Mouse (Mus musculus): ENCODE results near the gene Slc34a3.
"Not testable (repeated sequence)": the region's sequence is repeated elsewhere in the genome, so short reads cannot be mapped to it uniquely, and the experiment has no call there.

Slc34a3 gene

DNA sequence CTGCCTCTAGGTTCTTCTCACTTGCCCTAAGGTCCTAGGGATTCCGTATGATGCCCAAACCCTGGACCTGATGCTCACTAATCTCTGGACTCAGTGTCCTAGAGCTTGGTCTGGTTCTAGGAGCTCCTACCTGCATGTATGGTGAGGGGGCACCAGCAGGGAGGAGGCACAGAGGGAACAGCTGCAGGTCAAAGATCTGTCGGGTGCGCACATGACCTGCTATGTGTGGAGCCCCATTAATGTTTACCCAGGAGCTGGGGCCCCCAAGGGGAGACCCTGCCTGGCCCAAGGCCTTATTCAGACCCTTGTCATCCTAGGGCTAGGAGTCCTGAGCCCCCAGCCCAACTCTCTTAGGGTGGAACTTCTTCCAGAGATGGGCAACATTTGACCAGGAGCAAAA lies at the start of gene Slc34a3:
Gene Slc34a3, minus strand, starts transcription at position 315 of the 400 bp plus-strand sequence.
- DNase-seq (ENCODE audit: low read depth), result no peak

- peak; percentile 92 for DNase-seq (ENCODE audit: low read depth)
Observed at GRCm38 (mm10) chr2:25278928-25279882, 45.0 kb upstream of the Slc34a3 start.

DNA sequence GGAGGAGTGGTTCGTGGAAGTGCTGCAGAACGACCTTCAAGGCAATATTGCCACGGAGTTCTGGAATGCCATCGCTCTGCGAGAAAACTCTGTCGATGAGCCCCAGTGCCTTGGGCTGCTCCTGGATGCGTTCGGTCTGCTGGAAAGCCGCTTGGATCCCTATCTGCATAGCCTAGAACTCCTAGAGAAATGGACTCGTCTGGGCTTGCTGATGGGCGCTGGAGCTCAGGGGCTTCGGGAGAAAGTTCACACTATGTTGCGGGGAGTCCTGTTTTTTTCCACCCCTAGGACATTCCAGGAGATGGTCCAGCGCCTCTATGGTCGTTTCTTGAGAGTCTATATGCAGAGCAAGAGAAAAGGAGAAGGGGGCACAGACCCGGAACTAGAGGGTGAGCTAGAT lies 38.8 kb upstream of the Slc34a3 start:
- DNase-seq (ENCODE audit: low read depth), result no peak

DNA sequence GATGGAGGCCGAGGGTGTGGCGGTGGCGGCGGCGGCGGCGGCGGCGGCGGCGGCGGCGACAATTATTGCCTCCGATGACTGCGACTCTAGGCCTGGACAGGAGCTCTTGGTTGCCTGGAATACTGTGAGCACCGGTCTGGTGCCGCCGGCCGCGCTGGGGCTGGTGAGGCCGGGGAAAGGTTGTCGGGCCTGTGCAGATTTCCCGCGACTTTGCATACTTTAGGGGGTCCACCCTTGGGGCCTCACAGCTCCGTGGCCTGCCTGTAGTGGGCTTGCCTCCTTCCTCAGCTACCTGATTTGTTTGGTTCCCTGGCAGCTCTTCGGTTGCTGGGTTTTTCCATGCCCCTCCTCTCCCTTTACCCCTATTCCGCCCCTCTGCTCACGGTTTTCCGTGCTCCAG lies 38.4 kb upstream of the Slc34a3 start:
- DNase-seq (ENCODE audit: low read depth), result no peak

DNA sequence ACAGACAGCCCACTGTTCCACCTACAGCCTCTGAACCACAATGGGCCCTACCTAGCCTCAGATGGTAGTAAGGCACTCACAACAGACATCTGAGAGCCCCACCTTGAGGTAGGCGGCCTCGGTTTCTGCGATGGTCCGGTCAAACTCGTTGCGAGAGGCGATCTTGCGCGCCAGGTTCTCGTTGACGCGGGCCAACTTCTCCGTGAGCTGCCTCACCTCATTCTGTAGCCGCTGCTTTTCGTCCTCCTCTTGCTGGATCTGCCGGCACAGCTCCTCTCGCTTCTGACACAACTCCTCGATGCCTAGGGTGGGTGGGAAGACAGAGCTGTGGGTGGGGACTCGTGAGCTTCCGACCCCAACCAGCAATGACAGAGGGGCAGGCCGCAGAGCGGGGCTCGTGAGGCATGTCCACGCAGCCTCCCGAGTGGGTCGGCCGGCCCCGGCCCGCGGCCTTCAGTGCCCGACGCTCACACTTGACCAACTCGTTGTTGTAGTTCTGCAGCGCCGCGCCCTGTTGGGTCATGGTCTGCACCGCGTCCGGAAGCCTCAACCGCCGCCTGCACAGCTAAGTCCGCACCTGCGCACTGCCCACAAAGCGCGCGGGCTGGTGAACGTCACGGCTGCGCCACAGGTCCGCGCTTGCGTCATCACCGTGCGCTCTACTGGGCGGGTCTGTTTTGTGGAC lies 37.8 kb upstream of the Slc34a3 start, which contains the start of the genes Ssna1 and Anapc2:
Gene Ssna1, minus strand, starts transcription at position 612 of the 685 bp plus-strand sequence.
Gene Anapc2, plus strand, starts transcription at position 652 of the 685 bp plus-strand sequence.
- DNase-seq (ENCODE audit: low read depth), result peak; percentile 98

DNA sequence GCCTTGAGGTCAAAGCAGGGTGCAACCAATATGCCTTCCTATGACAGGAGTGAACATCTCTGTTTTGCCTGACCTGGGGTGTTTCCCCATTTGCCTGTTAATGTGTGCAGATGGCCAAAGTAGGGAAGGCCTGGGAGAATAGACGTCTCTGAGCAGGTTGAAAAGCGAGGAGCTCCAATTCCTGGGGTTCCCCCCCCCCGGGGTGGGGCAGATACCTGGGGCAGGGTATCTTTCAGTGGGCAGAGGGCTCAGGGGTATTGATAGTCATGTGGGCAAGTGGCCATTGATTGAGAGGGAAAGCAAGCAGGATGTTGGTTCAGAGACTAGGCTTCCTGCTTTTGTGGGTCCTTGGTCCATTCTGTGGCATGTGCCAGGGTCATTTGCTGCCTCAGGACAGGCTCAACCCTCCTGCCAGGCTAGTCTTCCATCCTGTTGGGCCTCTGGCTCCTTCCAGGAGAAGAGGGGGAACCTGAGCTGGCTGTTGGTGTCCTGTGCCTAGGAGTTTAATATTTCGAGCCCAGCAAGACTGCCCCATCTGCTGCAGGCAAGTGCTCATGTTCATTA lies 33.7 kb upstream of the Slc34a3 start:
- DNase-seq (ENCODE audit: low read depth), result no peak

- no peak for DNase-seq (ENCODE audit: low read depth)
Observed at GRCm38 (mm10) chr2:25267241-25267640, 33.1 kb upstream of the Slc34a3 start.

DNA sequence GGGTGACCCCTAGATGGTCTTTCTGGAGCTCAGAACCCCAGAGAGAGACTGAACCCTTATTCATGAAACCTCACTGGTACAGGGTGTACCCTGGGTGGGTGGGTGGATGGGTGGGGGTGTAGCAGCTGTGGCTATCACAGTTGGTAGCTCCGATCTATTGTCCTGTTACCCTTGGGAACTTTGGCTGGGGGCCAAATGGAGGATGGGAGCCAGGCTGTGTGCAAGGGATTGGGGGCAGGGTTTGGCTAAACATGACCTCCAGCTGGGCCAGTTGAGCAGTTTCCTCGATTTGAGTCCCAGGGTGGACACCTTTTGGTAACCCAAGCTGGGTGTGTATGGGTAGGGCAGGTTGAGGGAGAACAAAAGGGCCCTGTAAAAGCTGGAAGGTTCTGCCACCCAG lies 32.6 kb upstream of the Slc34a3 start:
- DNase-seq (ENCODE audit: low read depth), result no peak

GRCm38 (mm10) chr2:25265897-25266656 lies 31.9 kb upstream of the Slc34a3 start:
- DNase-seq (ENCODE audit: low read depth), result no peak

DNA sequence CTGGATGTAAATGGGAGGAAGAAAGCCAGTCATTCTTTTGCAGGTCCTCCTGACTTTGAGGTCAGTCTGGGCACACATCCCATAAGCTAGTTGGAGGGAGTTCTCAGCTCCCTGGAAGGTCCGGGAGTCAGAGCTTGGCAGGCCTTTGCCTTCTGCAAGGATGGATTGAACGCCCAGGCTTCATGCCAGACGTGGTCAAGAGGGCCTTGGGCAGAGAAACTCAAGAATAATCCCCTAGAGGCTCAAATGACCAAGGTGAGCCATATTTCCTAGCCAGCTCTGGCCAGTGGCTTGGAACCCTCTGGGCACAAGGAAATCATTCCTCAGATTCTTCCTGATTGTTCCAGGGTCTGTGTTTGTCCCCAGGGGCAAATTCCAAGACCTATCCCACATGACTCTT lies 30.7 kb upstream of the Slc34a3 start:
- DNase-seq (ENCODE audit: low read depth), result no peak

- no peak for DNase-seq (ENCODE audit: low read depth)
Observed at GRCm38 (mm10) chr2:25264286-25264660, 30.1 kb upstream of the Slc34a3 start.

DNA sequence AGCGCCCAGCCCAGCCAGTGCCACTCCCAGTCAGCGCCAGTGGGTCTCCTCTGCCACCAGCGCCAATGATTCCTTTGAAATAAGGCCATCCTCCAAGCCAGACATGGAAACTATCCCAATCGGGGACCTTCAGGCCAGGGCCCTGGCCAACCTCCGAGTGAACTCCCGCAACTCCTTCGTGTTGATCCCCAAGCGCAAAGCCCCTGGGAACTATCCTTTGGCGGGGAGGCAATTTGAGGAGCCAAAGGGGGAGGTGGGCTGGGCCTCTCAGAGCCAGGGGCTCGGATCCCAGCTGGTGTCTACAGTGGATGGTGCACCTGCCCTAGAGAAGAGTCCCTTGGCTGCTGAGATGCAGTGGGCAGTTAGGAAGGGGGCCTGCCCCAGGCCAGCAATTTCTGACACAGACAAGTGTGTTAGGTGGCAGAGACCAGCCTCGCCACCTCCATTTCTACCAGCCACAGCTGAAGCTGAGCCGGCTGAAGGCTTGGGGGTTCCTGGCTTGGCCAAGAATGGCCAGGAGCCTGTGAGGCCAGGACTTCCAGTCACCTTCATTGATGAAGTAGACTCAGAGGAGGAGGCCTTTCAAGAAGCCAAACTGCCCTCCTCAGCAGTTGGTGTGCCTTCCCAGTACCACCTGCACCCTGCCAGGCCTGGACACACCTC lies 29.6 kb upstream of the Slc34a3 start:
- DNase-seq (ENCODE audit: low read depth), result no peak

DNA sequence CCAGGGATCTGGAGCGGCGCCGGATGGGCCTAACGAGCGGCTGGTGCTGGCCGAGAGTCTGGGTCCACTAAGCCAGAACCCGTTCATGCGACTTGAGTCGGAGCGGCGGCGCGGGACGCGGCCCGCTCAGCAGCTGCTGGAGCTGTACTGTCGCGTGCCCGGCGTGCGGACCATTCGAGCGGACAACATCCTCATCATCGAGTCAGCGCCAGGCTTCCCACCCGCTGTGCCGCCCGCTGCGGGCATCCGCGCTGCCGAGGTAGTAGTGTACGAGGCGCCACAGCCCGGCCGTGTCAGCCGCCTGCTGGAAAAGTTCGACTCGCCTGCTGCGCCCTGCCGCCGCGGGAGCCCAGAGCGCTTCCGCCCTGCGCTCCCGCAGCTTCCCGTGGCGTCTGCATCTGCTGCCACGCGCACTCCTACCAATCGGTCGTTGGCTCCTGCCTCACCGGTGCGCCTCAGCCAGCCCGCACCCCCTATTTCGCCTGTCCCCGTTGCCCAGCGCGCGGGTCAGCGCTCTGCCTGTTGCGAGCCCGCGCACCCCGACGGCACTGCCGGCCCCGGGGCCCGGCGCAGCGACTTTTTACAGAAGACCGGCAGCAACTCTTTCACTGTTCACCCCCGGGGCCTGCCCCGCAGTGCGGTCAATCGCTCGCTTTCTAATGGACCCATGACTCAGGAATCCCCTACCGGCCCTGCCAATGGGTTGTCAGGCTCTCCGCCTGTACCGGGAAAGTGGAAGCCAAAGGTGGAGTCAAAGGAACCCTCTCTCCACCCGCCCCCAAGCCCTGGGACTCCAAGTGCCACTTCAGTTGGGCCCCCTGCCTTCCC lies 28.8 kb upstream of the Slc34a3 start:
- peak; percentile 80 for DNase-seq (ENCODE audit: low read depth)

GRCm38 (mm10) chr2:25262291-25262767 lies 28.2 kb upstream of the Slc34a3 start, which contains the start of gene Tprn:
Tprn (plus strand) TSS chr2:25262618.
- peak; percentile 96 for DNase-seq (ENCODE audit: low read depth)

DNA sequence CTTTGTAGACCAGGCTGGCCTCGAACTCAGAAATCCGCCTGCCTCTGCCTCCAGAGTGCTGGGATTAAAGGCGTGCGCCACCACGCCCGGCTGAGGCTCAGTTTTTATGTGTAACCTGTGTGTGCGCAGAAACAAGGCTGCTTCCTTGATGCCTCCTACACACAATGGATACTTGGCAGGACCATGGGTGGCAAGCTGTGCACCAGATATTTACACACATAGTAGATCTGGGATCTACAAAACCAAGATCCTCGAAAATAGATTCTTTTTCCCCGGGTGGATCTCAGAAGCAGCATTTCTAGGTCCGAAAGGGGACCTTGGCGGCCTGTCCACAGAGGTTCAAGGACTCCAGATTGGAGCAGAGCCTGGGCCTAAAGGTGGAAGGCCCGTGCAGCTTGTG lies 27.7 kb upstream of the Slc34a3 start:
- no peak for DNase-seq (ENCODE audit: low read depth)

- DNase-seq (ENCODE audit: low read depth), result peak; percentile 65
Observed at GRCm38 (mm10) chr2:25258887-25259286, 24.7 kb upstream of the Slc34a3 start.

- DNase-seq (ENCODE audit: low read depth), result not testable (repeated sequence)
Observed at GRCm38 (mm10) chr2:25257250-25257649, 23.1 kb upstream of the Slc34a3 start.

DNA sequence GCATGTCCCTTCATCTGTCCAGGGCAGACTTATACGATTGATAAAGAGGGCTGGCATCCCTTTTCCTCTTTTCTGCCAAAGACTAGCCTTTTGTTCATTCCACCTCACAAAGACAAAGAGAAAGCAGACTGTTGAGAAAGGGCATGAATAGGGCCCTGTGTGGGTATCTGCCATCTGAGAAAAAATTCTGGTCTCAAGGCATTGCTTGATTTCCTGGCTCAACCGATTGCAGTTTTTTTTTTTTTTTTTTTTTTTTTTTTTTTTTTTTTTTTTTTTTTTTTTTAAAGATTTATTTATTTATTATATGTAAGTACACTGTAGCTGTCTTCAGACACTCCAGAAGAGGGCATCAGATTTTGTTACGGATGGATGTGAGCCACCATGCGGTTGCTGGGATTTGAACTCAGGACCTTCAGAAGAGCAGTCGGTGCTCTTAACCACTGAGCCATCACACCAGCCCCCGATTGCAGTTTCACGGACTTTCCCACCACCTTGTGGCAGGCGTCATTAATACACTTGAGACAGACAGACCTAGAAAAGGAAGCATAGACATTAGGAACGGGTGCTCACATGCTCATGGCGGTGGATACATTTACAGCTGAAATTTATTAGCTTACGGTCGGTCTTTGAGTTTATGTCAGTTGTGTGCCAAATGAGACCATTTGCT lies 22.4 kb upstream of the Slc34a3 start:
- peak; percentile 89 for DNase-seq (ENCODE audit: low read depth)

DNA sequence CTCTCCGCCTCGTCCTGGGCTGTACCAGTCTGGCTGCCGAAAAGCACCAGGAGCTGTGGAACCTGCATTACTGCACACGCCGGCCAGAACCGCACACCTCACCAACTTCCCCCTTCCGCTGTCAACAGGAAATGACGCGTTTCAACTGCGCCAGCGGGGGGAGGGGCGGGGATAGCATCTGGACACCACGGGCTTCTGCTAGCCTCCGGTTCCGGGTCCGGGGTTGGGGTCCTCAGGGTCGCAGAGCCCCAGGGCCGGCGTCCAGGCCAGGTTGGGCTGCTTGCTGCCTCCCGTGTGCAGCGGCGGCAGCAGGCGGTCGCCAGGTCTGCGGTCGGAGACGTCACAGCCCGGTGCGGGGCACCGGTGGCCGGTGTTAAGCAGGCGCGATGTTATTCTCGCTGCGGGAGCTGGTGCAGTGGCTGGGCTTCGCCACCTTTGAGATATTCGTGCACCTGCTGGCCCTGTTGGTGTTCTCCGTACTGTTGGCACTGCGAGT lies 21.2 kb upstream of the Slc34a3 start, which contains the start of gene Tmem203:
Gene Tmem203, plus strand, starts transcription at position 156 of the 496 bp plus-strand sequence.
- peak; percentile 97 for DNase-seq (ENCODE audit: low read depth)

All from induced T-regulatory cell, adult 2 months (primary cell).